Mouse (Mus musculus): ENCODE measurements around the gene 9030025P20Rik. TPM values are rescaled to one million over a fixed set of nuclear protein-coding genes. Genes with fewer than 3 reads are reported as not detected.

9030025P20Rik gene
- total RNA-seq, 1 experiment from 2014 or later = 11.4 TPM

Other genes starting within 250 kb of the 9030025P20Rik start
- gene Wdr27, start 35.3 kb upstream of the 9030025P20Rik start, total RNA-seq (2017) = 1.6 TPM in 1 of 3 replicates, not detected in the others
- 15.5 to 27.8 TPM (median 23.1 TPM) in 3 replicates for gene 1600012H06Rik, start 35.3 kb upstream of the 9030025P20Rik start, total RNA-seq (2017)
- gene Phf10, start 17.2 kb upstream of the 9030025P20Rik start, total RNA-seq (2017) = 28.4 to 35.3 TPM (median 33.6 TPM) in 3 replicates
- gene Gm3417, start 322 bp downstream of the 9030025P20Rik start, total RNA-seq (2017) = 1.6 TPM in 1 of 3 replicates, not detected in the others
- 3.3 to 5.3 TPM (median 3.9 TPM) in 3 replicates for gene Gm3435, start 31.7 kb downstream of the 9030025P20Rik start, total RNA-seq (2017)
- gene Ermard, start 62.7 kb downstream of the 9030025P20Rik start, total RNA-seq (2017) = 95.1 to 106 TPM (median 98.2 TPM) in 3 replicates
- gene Tcte3, start 63.0 kb downstream of the 9030025P20Rik start, total RNA-seq (2017) = 0.75 to 1.7 TPM in 2 of 3 replicates, not detected in the other
- 11.6 to 15.3 TPM (median 14.7 TPM) in 3 replicates for gene Gm3448, start 63.1 kb downstream of the 9030025P20Rik start, total RNA-seq (2017)